Mouse (Mus musculus) cerebellum, adult 18-20 months (tissue): ENCODE data around the gene Atg9b.

ENCODE experiments used
- DNase-seq, 2 experiments: peaks; one replicate each; pipeline ENCODE4 v3.0.0; 2021

Atg9b gene

DNA sequence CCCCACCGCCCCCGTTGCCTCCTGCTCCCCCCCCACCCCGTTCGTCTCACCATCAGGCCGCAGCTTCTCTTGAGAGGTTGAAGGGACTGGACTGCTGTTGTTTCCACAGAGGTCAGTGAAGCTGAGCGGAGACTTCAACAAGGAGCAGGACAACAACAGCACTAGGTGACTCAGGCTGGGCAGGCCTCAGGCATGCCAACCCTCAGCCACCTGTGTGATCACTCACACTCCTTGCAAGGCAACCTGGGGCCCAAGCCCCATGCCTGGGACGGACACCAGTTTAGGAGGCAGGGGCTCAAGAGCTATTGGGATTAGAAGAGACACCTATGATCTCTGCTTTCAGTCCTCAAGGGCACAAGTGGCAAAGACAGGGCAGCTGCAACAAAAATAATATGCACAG, at the start of gene Atg9b:
Gene Atg9b, minus strand, starts transcription at position 280 of the 400 bp plus-strand sequence.
- DNase-seq = no peak

- DNase-seq = no peak
Measured at GRCm38 (mm10) chr5:24441187-24441586, 49.2 kb upstream of the Atg9b start.

- no peak for DNase-seq
Measured at GRCm38 (mm10) chr5:24433993-24434392, 42.0 kb upstream of the Atg9b start.

GRCm38 (mm10) chr5:24428596-24428995, 36.7 kb upstream of the Atg9b start:
- DNase-seq = no peak

DNA sequence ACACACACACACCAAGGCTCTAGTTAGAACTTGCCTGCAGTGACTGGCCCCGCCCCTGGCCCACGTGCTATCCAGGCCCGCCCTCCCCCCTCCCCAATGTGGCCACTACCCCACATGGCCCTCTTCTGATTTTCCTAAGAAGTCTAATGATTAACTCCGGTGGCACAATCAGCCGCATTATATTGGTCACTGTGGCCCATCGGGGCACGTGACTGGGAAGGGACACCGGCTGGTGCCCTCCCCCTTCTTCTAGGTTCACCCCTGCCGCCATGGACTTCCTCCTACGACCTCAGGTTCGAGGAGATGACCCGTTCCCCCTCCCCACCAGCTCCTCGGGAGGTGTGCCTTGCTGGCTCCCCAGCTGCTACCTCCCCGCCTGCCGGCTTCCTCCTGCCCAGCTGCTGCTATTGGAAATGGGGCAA, 36.0 kb upstream of the Atg9b start:
- no peak for DNase-seq

DNA sequence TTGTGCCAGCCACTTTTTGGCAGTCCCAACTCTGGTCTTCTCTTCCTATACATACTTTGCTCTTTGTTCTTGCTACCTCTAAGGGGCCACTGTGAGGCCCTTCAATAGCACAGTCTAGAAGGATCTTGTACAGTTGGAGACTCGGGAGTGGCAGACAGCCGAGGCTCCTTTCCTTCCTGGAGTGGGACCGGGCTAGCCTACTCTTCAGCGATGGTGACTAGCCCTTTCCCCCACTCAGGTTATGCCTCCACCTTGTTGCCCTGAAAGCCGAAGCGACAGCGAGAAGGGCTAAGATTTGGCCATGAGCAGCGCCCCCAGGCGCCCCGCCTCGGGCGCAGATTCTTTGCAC, 35.3 kb upstream of the Atg9b start:
- no peak for DNase-seq

- no peak for DNase-seq
Measured at GRCm38 (mm10) chr5:24426556-24427284, 34.8 kb upstream of the Atg9b start.

DNA sequence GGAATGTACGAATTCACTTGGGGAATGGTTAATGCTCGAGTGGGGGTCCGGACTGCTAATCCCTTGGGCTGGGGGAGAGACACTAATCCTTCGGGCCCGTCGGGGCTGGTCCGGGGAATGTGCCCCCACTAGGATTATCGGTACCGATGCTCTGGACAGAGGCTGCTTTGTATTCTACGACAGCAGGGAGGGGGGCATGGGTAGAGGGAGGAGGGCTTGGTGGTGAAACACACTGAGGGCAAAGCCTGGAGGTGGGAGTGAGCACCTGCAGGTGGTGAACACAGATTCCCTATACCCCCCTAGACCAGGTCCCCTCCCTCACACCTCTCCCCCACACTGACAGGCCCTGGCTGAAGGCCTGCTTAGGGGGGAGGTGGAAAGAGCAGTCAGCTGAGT, 34.1 kb upstream of the Atg9b start:
- no peak for DNase-seq

- DNase-seq = peak in 1 of 2 experiments; percentile 57
Measured at GRCm38 (mm10) chr5:24425421-24426036, 33.6 kb upstream of the Atg9b start.

- DNase-seq = peak; percentile 65 to 81
Measured at GRCm38 (mm10) chr5:24424861-24425411, 33.0 kb upstream of the Atg9b start.

DNA sequence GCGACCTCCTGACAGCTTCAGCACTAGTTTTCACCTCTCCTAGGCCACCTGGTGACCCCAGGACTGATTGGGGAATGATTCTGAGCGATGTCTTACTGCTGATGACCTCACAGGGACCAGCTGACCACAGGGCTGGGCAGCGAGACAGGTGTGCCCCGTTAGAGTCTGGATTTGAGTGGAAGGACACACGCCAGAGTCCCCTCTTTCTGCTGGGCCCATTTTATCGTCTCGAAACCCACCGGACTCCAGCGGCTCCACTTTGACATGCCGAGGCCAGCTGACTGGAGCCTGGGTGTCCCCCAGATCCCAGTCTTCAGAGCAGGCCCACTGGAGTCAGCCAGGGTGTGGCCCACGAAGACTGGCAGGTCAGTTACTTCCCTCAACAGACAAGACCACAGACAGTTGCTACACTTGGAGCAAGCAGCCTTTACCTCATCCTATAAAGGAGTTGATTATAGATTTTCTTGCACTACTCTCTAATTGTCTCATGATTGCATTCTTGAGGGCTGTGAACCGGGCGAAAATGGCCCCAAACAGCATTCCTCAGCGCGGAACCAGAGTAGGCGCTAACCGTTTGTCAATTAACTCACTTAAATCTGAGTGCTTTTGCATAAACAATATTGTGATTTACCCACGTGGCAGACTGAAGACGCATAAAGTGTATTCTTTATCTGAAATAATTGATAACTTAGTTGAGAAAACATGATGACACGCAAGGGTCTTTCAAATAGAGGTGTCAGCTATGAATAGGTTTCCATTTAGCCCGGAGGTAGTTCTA, 32.2 kb upstream of the Atg9b start:
- DNase-seq = no peak

- DNase-seq = peak; percentile 98 to 100
Measured at GRCm38 (mm10) chr5:24423129-24424003, 31.4 kb upstream of the Atg9b start, which contains the start of the genes Cdk5 and Slc4a2. Gene Cdk5 (minus strand): TSS chr5:24423530. Gene Slc4a2 (plus strand): TSS chr5:24423837.

DNA sequence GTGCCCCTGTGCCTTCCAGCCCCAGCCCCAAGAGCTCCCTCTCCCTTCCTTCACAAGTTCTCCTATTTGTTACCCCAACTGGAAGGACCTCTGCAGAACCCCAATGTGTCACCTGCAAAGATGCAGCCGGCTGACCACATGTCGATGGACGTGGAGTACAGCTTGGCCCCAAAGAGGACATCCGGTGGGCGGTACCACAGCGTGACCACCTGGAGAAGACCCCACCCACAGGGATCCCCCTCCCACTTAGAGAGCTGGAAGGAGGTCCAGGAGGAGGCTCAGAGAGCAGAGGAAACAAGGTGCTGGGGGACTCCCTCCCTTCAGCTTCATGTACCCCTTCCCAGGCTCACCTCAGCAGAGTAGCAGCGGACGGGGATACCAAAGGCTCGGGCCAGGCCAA, 28.4 kb upstream of the Atg9b start:
- DNase-seq = no peak

GRCm38 (mm10) chr5:24417587-24417986, 25.6 kb upstream of the Atg9b start:
- no peak for DNase-seq

GRCm38 (mm10) chr5:24416222-24416736, 24.3 kb upstream of the Atg9b start:
- peak; percentile 81 to 82 for DNase-seq

- no peak for DNase-seq
Measured at GRCm38 (mm10) chr5:24413938-24414337, 22.0 kb upstream of the Atg9b start.

GRCm38 (mm10) chr5:24413042-24413693, 21.2 kb upstream of the Atg9b start, which contains the start of gene Asic3:
Gene Asic3 (plus strand): TSS chr5:24413392.
- no peak for DNase-seq

- no peak for DNase-seq
Measured at GRCm38 (mm10) chr5:24412063-24412462, 20.1 kb upstream of the Atg9b start.

- DNase-seq = no peak
Measured at GRCm38 (mm10) chr5:24409466-24409865, 17.5 kb upstream of the Atg9b start.

DNA sequence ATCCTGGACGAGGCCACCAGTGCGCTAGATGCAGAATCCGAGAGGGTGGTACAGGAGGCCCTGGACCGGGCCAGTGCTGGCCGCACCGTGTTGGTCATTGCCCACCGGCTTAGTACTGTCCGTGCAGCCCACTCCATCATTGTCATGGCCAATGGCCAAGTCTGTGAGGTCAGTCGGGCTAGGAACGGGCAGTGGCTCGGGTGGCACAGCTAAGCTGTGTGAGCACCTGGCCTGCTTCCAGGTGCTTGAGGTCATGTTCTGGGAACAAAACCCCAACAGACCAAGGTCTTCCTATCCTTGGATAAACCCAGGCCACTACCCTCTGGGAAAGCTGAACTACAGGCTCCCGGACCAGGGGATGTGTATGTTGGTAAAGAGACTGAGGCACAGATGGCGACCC, 16.7 kb upstream of the Atg9b start:
- DNase-seq = no peak

DNA sequence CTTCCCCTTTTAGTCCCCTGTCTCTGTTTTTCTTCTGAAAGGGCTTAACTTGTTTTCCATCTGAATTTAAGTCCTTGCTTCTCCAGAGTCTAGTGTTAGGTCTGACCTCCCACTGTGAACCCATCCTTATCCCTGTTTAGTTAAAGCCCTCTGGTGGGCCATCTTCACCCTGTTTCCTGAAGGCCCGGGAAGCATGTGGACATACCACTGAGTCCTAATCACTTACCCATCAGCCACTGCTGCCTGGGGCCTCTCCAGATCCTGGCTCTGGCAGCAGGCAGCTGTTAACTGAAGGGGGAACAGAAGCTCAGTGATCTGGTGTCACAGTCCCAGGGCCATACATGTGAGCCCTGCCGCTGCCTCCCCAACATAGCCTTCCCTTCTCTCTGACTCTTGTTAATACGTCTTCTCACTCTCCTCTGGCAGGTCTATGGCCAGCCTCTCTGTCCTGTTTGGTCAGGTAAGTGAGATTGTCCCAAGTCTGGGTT, 13.5 kb upstream of the Atg9b start:
- no peak for DNase-seq
